Mouse (Mus musculus): Measurements from ENCODE around the gene Hdlbp.
"Not testable (repeated sequence)": the region's sequence is repeated elsewhere in the genome, so short reads cannot be mapped to it uniquely, and the experiment has no call there.

Hdlbp gene

DNA sequence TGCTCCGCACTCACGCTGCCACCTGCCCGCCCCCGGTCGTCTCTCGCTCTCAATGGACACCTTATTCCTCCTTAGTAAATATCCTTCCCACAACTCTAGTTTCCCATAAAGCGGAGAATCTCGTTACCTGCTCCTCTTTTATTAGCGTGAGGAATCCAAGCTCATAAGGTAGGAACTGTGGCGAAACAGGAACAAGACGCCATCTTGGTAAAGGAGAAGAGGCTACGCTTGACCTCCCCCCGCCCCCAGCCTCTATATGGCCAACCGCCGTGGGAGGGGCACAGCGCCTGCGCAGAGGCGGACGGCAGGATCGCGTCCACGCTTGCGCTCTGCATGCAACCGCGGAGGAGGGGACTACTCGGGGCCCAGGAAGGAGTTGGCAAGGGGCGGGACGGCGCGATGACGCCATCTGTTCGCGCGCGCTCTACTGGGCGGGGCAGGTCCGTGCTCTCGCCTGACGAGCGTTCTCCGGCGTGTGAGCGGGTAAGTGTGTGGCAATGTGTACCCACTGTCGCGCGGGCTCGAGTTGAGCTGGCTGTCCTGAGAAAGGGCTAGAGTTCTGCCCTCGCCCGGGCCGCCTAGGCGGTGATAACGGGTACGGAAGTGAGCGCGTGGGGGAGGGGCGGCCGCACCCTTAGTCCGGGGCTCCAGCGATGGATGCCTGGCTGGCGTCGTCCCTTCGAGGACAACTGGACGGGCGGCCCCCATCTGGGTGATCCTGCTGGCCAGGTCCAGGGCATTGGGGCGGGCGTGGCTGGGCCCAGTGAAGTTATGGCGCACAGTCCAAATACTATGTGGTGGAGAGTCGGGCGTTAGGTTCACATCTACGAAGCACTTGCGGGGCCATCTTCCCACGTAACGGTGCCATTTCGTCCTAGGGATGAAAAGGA, at the start of gene Hdlbp:
TSS of gene Hdlbp (minus strand) at position 230 of the 890 bp plus-strand sequence.
- peak; percentile 87 for ATAC-seq (ENCODE audit: low TSS enrichment)

DNA sequence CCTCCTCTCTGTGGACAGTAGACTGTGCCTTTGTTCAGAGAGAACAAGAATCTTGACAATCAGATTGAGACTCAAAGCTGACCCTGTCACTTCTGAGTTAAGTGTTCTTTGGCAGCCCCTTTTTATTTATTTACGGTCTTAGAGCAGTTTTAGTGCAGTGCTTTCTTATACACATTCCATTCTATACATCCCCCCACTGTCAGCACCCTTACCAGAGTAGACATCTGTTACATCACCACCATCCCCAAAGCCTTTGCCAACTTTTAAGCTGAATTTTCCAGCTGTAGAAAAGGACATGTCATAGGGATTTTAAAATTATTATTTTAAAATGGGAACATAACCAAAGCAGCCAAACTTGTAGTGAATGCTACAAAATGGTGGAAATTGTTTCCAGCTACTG, 43.7 kb upstream of the Hdlbp start:
- ATAC-seq (ENCODE audit: low TSS enrichment), result no peak

DNA sequence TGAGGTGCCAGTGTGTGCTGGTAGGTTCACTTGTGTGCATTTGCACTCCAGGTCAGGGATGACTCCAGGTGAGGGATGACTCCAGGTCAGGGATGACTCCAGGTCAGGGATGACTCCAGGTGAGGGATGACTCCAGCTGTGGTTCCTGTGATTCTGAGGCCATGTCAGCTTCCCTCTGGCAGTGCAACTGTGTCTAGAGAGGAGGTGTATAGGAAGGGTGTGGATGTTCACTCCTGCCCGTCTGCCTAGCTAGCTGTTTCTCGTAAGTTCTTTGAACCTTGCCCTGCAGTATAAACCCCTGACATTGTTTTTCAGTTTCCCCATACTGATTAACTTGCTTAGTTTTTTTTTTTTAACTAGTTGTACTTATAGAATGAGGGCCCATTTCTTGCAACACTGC, 42.9 kb upstream of the Hdlbp start:
- no peak for ATAC-seq (ENCODE audit: low TSS enrichment)

DNA sequence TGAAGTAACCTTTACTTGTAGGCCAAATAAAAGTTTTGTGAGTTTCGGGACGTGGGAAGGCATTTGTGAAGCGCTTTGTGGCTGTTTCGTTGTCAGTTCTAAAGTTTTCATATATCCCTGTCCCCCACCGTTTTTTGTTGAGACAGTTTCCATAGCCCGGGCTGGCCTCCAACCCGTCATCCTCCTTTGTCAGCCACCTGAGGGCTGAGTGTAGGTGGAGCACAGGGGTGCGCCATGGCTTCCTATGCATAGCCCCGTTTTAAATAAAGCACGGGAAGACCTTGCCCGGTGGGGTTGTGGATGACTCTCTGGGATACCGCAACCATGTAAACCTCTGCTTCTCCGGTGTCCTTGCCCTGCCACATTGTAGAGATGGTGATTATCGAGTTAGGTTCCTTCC, 34.6 kb upstream of the Hdlbp start:
- no peak for ATAC-seq (ENCODE audit: low TSS enrichment)

DNA sequence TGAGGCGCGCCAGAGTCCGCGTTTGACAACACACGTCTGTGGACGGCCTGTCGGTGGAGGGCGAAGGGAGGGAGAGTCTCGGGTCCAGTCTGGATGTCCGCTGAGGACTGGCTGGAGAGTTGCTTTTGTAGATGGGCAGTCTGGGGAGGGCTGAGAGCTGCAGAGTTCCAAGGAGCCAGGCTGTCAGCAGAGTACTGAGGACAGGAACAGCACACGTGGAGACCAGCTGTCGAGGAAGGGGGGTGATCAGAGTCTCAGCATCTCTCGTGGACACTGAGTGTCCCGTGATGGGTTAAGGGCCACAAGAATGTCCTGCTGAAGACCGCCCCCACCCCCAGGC, 33.7 kb upstream of the Hdlbp start:
- ATAC-seq (ENCODE audit: low TSS enrichment), result no peak; the same call in none of the 2 replicates

DNA sequence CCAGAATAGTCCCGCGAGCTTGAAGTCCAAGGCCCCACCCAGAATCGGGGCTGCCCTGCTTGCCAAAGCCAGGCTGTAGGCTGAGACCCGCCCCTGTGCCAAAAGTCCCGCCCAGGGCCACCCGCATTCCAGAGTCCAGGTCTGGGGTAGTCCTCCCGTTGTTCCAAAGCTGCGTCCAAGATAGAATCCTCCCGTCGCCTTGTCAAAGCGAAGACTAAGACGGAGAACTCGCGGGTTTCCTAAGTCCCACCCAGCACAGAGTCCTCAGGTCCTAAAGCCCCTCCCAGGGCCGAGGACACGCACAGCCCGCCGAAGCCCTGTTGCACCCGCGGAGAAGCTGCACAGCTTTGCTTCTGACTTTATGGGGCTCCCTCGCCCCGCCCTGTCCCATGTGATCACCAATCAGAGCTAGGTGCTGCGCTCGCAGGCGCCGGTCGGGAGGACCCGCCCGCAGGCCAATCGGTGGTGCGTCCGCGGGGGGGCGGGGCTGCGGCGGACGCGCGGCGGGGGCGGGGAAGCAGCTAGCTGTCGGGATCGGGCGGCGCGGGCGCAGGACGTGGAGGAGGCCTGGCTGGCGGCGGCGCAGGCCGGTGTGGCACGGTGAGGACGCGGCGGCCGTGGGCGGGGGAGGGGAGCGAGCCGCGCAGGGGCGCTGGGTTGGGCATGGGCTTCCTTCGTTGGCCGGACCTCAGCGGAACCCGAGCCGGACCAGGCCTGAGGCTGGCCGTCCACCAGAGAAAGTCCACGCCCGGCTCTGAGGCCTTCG, 33.2 kb upstream of the Hdlbp start, which contains the start of gene Farp2:
TSS of gene Farp2 (plus strand) at position 495 of the 766 bp plus-strand sequence.
- ATAC-seq (ENCODE audit: low TSS enrichment), result peak; percentile 95

DNA sequence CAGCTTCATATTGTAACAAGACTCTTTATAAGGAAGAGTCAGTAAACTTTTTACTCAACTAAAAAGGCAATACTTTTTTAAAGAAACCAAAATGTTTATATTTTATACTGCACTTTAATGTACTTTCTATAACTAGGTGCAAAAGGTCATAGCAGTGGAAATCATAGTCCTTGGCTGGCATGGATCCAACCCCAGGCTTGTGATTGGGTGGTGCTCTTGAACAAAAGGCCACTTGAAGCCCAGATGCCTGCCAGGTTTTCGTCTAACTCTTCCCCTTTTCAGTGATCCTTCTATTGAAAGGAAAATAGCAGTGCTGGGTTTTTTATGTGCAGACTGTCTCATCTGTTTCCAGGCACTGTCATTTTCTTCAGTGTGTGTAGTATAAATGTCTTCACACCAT, 30.0 kb upstream of the Hdlbp start:
- not testable (repeated sequence) for ATAC-seq (ENCODE audit: low TSS enrichment)

DNA sequence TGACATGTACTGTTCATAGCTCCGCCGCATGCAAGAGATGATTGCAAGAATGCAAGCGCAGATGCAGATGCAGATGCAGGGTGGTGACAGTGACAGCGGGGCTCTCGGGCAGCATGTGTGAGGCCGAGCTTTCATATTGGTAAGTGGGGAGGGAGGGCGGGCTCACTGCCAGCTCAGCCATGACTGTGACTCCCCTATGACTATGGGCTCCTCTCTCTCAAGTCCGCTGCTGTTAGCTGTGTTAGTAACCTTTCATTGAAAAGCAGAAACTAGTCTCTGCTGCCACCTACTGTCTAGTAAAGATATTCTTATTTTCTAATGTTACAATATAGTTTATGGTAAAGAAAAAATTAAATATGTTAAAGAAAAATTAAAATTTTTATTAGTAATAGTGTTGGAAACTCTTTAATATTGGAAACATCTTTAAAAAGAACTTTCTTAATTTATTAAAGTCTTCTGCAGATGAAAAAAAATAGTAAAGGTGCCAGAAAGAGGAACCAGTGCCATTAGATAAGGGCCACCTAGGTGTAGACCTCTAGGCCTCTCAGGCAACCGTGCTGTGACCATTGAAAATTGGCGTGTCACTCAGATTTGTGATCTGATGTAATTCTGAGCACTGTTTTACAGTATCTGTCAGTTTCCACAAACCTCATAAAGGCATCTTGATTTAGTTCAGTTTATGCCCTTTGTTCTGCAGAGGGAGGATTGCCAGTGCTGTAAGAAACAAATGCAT, 28.5 kb upstream of the Hdlbp start:
- peak; percentile 35; the same call in 1 of the 2 replicates for ATAC-seq (ENCODE audit: low TSS enrichment)

DNA sequence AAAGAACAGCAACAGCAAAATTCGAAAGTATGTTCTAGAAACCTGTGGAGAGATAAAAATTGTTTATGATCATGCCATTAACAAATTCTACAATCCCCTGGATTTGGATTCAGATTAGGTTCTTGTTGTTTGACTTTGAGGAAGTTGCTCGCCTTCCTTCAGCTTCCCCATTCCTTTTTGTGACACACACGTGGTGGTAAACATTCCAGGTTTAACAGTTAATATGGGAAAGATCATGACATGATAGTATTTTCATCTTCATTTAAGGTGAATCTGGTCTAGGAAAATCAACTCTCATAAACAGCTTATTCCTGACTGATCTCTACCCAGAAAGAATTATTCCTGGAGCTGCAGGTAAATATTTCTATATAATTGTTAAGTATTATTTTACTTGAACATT, 16.7 kb upstream of the Hdlbp start:
- no peak for ATAC-seq (ENCODE audit: low TSS enrichment)

DNA sequence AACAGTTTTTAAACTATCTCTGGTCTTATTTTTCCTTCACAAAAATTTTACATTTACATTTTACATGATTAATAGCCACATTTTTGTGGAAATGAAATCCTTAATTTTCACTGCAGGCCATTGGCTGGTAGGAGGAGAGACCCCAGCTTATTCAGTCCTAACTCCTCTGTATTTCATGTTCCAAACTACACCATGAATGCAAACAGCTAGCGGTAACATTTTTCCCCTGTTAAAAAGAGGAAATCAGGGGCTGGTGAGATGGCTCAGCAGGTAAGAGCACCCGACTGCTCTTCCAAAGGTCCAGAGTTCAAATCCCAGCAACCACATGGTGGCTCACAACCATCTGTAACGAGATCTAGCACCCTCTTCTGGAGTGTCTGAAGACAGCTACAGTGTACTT, 7.7 kb upstream of the Hdlbp start:
- not testable (repeated sequence) for ATAC-seq (ENCODE audit: low TSS enrichment)

DNA sequence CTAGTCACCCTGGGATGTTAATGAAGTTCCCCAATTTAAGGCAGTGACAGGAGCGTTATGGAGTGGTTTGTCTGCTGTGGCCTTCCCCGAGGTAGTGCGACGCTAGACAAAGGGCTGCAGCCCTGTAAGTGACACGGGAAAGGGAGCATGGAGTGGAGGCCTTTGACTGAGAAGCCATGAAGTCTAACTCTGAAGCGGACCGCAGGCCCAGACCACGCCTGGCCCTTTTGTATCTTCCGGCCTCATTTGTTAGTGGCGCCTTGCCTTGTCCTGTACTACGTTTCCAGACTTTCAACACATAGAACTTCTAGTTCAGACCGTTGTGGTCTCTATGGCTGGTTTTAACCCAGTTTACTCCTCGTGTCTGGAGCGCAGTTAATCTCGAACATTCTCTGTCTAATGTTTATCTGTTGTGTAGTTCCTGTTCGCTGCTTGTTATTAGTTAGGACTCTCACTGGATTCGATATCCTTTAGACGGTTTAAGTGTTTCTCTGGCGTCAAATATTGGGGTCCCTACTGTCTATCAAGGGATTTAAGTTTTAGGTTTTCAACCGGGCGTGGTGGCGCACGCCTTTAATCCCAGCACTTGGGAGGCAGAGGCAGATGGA, 965 bp upstream of the Hdlbp start:
- ATAC-seq (ENCODE audit: low TSS enrichment), result peak; percentile 2; the same call in 1 of the 2 replicates

DNA sequence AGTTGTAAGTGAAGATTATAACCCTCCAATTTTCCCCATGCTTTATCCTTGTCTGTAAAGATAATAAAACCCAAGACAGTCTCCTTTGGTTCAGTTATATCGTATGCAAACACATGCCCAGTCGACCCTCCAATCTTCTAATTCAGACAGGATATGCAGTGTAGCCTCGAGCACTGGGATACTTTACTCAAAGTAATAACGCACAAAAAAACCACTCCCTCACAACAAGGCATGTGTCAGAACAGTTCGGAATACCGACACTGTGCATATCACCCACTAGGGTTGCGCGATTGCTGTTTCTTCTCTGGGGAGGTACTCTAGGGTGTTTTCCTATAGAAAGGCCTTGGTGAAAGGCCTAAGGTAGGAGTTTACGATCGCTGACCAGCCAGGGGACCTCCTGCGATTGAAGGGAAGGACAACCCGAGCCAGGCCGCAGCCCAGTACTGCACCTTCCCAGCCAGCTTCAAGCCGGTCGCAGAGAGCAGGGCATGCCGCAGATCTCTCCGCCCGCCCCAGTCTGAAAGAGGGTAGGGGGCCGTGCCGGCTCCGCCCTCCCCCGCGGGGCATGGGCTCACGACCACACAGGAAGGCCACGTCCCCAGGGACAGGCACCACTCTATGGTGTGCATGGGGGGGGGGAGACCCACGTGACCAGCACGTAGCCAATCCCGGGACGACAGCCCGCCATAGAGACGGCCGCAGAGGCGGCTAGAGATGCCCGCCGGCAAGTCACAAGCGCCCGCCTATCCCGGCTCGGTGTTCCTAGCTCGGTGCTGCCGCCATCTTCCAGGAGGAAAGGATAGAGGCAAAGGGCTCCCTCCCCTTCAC, 643 bp downstream of the Hdlbp start:
- ATAC-seq (ENCODE audit: low TSS enrichment), result peak; percentile 91

DNA sequence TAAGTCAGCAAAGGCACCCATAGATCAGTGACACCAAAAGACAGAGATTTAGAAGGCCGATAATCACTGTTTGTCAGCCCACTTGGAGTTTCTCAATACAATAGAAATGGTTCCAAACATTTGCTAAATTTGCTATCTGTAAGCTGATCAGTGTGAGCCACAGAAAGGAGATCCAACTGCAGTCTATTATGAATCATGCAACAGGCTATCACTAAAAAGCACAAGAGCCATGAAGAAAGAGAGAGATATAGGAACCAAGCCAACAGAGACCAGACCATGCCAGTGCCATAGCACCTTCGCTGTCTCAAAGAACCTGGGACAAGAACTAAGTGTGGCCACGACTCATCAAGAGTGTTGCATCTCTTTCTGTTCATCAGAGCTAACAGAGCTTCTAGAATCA, 2.9 kb downstream of the Hdlbp start:
- no peak for ATAC-seq (ENCODE audit: low TSS enrichment)

DNA sequence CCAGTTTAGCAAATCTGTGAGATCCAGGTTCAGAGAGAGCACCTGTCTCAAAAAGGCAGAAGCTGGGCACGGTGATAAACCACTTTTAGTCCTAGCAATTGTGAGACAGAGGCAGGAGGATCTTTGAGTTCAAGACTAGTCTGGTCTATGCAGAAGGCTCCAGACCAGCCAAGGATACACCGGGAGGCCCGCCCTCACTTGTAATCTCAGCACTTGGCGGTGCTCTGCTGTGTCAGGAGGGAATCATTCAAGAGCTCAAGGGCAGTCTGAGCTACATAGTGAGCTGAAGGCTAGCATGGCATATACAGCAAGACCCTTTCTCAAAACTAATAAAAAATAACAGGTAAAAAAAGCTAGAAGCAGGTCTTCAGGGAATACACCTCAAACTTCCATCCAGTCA, 10.0 kb downstream of the Hdlbp start:
- no peak for ATAC-seq (ENCODE audit: low TSS enrichment)

DNA sequence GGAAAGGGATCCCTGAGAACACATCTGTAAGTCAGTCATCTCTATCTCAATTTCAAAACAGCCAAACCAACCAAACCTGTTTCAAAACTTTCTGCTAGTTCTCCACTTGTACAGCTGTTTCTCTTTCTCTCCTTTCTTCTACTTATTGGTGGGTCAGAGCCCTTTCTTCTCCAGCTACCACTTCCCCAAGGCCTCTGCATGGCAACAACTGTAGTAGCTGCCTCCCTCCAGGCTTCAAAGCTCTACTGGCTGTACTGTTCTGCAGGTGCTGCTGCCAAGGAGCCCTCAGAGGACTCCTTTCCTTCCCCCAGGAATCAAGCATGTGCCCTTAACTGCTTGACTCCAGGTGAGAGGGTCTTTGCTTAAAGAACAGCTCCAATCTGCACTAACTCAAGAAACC, 12.9 kb downstream of the Hdlbp start:
- no peak for ATAC-seq (ENCODE audit: low TSS enrichment)

DNA sequence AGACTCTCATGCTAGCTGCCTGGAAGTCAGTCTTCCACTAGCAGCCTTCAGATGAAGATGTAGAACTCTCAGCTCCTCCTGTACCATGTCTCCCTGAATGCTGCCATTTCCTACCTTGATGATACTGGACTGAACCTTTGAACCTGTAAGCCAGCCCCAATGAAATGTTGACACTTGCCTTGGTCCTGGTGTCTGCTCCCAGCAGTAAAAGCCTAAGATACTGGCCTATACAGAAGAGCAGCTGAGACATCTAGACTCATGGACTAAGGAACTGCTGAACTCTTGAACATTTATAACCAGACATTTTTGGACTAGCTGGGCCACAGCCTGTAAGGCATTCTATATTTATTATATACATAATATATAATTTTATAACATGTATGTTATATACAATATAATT, 13.5 kb downstream of the Hdlbp start:
- no peak for ATAC-seq (ENCODE audit: low TSS enrichment)

DNA sequence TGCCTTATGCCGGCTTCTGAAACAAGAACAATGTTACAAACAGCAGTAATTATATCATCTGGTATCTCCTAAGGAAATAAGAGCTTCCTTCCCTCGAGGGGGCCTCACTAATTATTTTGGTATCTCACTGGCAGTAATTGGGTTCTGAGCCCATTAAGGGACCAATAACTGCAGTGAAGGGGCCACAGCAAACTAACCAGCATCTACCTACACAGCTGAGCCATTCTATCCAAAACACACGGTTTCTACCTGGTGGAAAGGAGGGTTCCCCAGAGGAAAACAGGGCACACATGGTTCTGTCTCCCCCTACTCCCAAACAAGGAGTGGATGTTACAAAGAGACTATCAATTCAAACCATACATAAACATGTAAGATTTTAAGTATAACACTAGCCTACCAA, 19.5 kb downstream of the Hdlbp start:
- no peak for ATAC-seq (ENCODE audit: low TSS enrichment)

DNA sequence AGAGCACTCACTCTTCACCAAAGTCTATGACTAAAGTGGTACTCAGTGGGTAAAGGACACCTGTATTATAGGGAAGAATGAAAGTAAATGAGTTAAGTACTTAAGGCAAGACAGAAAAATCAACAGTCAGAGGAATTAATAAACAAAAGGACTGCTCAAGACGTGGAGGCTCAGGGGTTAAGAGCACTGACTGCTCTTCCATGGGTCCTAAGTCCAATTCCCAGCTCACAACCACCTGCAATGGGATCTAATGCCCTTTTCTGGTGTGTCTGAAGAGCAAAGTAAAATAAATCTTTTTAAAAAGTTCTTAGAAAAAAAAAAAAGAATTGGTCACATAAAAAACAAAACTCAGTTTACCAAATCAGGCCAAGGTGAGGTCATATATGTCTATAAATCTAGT, 20.3 kb downstream of the Hdlbp start:
- no peak for ATAC-seq (ENCODE audit: low TSS enrichment)

DNA sequence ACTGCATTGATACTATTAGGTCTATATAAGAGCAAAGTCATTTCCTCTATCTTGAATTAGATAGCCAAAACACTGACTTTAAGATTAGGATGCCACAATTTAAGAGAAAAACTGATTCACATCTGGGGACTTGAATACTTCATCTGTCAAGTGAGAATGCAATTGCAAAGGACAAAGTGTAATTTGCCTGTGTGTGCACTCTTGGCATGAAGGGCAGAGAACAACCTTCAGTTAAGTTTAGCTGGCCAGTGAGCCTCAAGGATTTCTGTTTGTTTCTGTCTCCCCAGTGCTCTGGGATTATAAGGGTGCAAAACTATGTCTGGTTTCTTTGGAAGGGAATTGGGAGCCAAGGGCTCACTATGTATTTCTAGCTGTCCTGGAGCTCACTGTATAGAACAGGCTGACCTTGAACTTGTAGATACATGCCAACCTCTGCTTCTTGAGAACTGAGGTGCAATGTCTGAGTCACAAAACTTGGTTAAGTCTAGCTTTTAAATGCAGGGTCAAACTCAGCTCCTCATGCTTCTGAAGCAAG, 24.8 kb downstream of the Hdlbp start:
- ATAC-seq (ENCODE audit: low TSS enrichment), result no peak

DNA sequence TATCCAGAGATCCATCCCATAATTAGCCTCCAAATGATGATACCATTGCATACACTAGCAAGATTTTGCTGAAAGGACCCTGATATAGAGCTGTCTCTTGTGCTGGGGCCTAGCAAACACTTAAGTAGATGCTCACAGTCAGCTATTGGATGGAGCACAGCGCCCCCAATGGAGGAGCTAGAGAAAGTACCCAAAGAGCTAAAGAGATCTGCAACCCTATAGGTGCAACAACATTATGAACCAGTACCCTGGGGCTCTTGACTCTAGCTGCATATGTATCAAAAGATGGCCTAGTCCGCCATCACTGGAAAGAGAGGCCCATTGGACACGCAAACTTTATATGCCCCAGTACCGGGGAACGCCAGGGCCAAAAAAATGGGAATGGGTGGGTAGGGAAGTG, 28.5 kb downstream of the Hdlbp start:
- ATAC-seq (ENCODE audit: low TSS enrichment), result not testable (repeated sequence)

DNA sequence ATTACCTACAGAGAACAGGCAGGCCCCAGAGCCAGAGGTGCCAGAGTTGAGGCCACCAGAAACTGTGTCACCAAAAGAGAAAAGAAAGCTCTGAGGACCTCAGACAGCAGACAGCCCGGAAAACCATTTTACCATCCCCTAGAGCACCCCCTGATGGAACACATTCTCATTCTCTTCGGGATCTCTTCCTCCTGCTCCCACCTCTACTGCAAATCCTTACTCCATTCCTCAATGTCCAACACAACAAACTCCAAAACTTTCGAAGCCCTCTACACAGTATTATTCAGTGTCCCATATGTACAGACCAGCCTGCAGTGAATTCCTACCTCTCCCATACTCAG, 32.8 kb downstream of the Hdlbp start:
- ATAC-seq (ENCODE audit: low TSS enrichment), result peak; percentile 26; the same call in 1 of the 2 replicates

Measured in frontal cortex, adult (tissue).